Comparison of ENCODE assay signal across 24 mouse cellular contexts in genomic region chr4:108066569-108066968, GRCm38 (mm10). TPM values are rescaled to one million over a fixed set of nuclear protein-coding genes. Genes with fewer than 3 reads are reported as not detected.
A peak's percentile ranks its signal among the peaks of the same experiment; 100 is the strongest.
DNase-seq lines count a peak whose midpoint lies in the region; ATAC-seq lines count a peak whose summit lies in the region.
"Had no signal": no experiment of that assay in that cellular context is flagged by ENCODE, and none has a peak within 500 bp of the region (broad histone marks: within the 10 kb centered on the region; RNA-seq: fewer than 3 reads in every experiment).

No protein-coding gene starts in this region.

- ATAC-seq in liver, embryonic 16.5 days (ENCODE audit: low read depth): peak; percentile 53
- ATAC-seq: forebrain, embryonic 13.5 days; hindbrain, postnatal 0 days had no signal

- DNase-seq in heart, adult 11 months: peak; percentile 67
- no peak for DNase-seq in heart, postnatal 36 days
- DNase-seq in kidney, postnatal 25 days: peak; percentile 68 to 86
- DNase-seq in adrenal gland, adult 8-10 months: no peak
- DNase-seq in Muller cell, postnatal 12 days (ENCODE audit: inconsistent ontology term): no peak
- DNase-seq: adrenal gland, postnatal 36 days; cerebellum, adult 2 months; gastrocnemius, postnatal 14 days; retina, postnatal 1 day; thymus, postnatal 25 days had no signal

- H3K4me2 ChIP-seq in liver, embryonic 16.5 days (ENCODE audit: low read depth, low read length): 0 out of 2 replicates have a peak overlapping the region, but pooled peaks have one; percentile 27
- H3K4me2 ChIP-seq: embryonic facial prominence, embryonic 12.5 days; forebrain, embryonic 13.5 days; limb, embryonic 12.5 days; lung, embryonic 15.5 days; midbrain, embryonic 11.5 days had no signal

- 60% methylated on average over 4 of the region's 4 CpGs for WGBS in liver, embryonic 16.5 days (ENCODE audit: insufficient replicate concordance)

- peaks cover 7% of the 10 kb centered on the region for H3K36me3 ChIP-seq in liver, embryonic 16.5 days (ENCODE audit: control insufficient read depth, insufficient read depth)

- peak overlapping the region; percentile 55 for H3K27ac ChIP-seq in brown adipose tissue, adult 24 weeks (replicated peaks; ENCODE audit: low read depth, low read length)
- peak overlapping the region; percentile 69 for H3K27ac ChIP-seq in liver, embryonic 16.5 days (ENCODE audit: low read length)
- H3K27ac ChIP-seq: embryonic facial prominence, embryonic 12.5 days; forebrain, embryonic 13.5 days; hindbrain, embryonic 10.5 days; hindbrain, postnatal 0 days; limb, embryonic 12.5 days; lung, embryonic 15.5 days; macrophage; stomach, postnatal 0 days had no signal

- H3K4me1 ChIP-seq in brown adipose tissue, adult 24 weeks (ENCODE audit: control insufficient read depth, insufficient read depth, insufficient read length, low read length): peaks cover 22% of the 10 kb centered on the region
- H3K4me1 ChIP-seq in liver, embryonic 16.5 days (ENCODE audit: control insufficient read depth, low read depth, low read length): peaks cover 5% of the 10 kb centered on the region

- H3K4me3 ChIP-seq in brown adipose tissue, adult 24 weeks (ENCODE audit: insufficient read depth, low read depth, low read length): no peak overlapping the region
- H3K4me3 ChIP-seq in liver, embryonic 16.5 days (ENCODE audit: low read depth, low read length): no peak overlapping the region
- H3K4me3 ChIP-seq: embryonic facial prominence, embryonic 12.5 days; erythroblast, embryonic 14.5 days; forebrain, embryonic 13.5 days; hindbrain, embryonic 10.5 days; limb, embryonic 12.5 days; lung, embryonic 15.5 days had no signal

- H3K9ac ChIP-seq in liver, embryonic 16.5 days (ENCODE audit: low read depth, low read length): no peak overlapping the region
- H3K9ac ChIP-seq: embryonic facial prominence, embryonic 12.5 days; forebrain, embryonic 13.5 days; limb, embryonic 12.5 days; lung, embryonic 15.5 days had no signal

- peaks cover 2% of the 10 kb centered on the region for H3K9me3 ChIP-seq in liver, embryonic 16.5 days (replicated peaks; ENCODE audit: control insufficient read depth, low read length)
- H3K9me3 ChIP-seq: embryonic facial prominence, embryonic 12.5 days; forebrain, embryonic 13.5 days; G1E; limb, embryonic 12.5 days; lung, embryonic 15.5 days had no signal

- no peaks in the 10 kb centered on the region for H3K27me3 ChIP-seq in liver, embryonic 16.5 days (ENCODE audit: control insufficient read depth, insufficient read depth, low read depth, low read length)
- H3K27me3 ChIP-seq: embryonic facial prominence, embryonic 12.5 days; forebrain, embryonic 13.5 days; limb, embryonic 12.5 days; lung, embryonic 15.5 days had no signal

- intact Hi-C loops in heart, postnatal 36 days (cut with DNase I): no loop called here

RNA-seq across cellular contexts. Expression of gene Podn, which starts 29.7 kb away (rescaled TPM):
- 10 to 100 TPM; 25.6 to 26.3 TPM for total RNA-seq in heart, postnatal 36 days (2021)
- polyA plus RNA-seq in brown adipose tissue, adult 24 weeks (2012; ENCODE audit: insufficient read depth, insufficient read length, missing spikeins): 11.4 and 19.9 TPM in 2 replicates
- 0.14 and 0.30 TPM in 2 replicates for polyA plus RNA-seq in liver, embryonic 16.5 days (2015; fragmentation: Nextera tagmentation; extraction: Ambion mirVana)
- 10 to 100 TPM in 2 of 4 experiments, 1 to 10 TPM in 2; 7.6 to 17.0 (median 11.0) TPM for total RNA-seq in adrenal gland, adult 8-10 months (2022)
- total RNA-seq: common myeloid progenitor, adult 5-6 weeks; G1E had no signal
- polyA plus RNA-seq: G1E, macrophage had no signal

Comparison
In these comparisons a context has a peak if more than half of its experiments do, and no peak if none do; other contexts are left out.
1. DNase-seq: peak in heart, adult 11 months (single experiment) and kidney, postnatal 25 days (2 of 2); none in heart, postnatal 36 days (0 of 2), adrenal gland, adult 8-10 months (single experiment) and Muller cell, postnatal 12 days (single experiment).